In genomic region chr11:101680634-101681325, GRCm38 (mm10) we compare ENCODE assay signal across 12 mouse cellular contexts. TPM values are rescaled to one million over a fixed set of nuclear protein-coding genes. Genes with fewer than 3 reads are reported as not detected.
DNase-seq lines count a peak whose midpoint lies in the region; ATAC-seq and TF ChIP-seq lines count a peak whose summit lies in the region.
"Had no signal": no experiment of that assay in that cellular context is flagged by ENCODE, and none has a peak within 500 bp of the region (broad histone marks: within the 10 kb centered on the region; RNA-seq: fewer than 3 reads in every experiment).

No protein-coding gene starts in this region.

- no peak for TF ChIP-seq CTCF in hindbrain, postnatal 0 days (IDR thresholded peaks at IDR 0.05; ENCODE audit: low read depth)
- TF ChIP-seq CTCF in E14TG2a.4 (conservative IDR thresholded peaks at IDR 0.05; ENCODE audit: low read length): no peak

- H3K4me2 ChIP-seq in hindbrain, postnatal 0 days (ENCODE audit: low read depth, low read length): no peak overlapping the region
- H3K4me2 ChIP-seq in forebrain, embryonic 16.5 days (ENCODE audit: low read length): no peak overlapping the region
- no peak overlapping the region for H3K4me2 ChIP-seq in liver, embryonic 11.5 days
- H3K4me2 ChIP-seq: stomach, embryonic 15.5 days had no signal

- no peak overlapping the region for H3K9ac ChIP-seq in hindbrain, postnatal 0 days (replicated peaks; ENCODE audit: low read length)
- H3K9ac ChIP-seq in forebrain, embryonic 16.5 days (replicated peaks; ENCODE audit: low read depth, low read length): no peak overlapping the region; the same call in 1 of the 2 replicates
- H3K9ac ChIP-seq in liver, embryonic 11.5 days (ENCODE audit: low read depth, low read length): no peak overlapping the region; the same call in 1 of the 2 replicates
- H3K9ac ChIP-seq: stomach, embryonic 15.5 days had no signal

- WGBS in hindbrain, embryonic 10.5 days: 51% methylated on average over 3 of the region's 3 CpGs
- WGBS in hindbrain, postnatal 0 days: 41% methylated on average over 3 of the region's 3 CpGs
- 22% methylated on average over 3 of the region's 3 CpGs for WGBS in forebrain, embryonic 16.5 days
- 58% methylated on average over 3 of the region's 3 CpGs for WGBS in liver, embryonic 11.5 days

- H3K4me1 ChIP-seq in hindbrain, embryonic 10.5 days (replicated peaks): peaks cover 17% of the 10 kb centered on the region
- H3K4me1 ChIP-seq in hindbrain, postnatal 0 days (ENCODE audit: insufficient read depth, low read length): peaks cover 7% of the 10 kb centered on the region; the same call in 1 of the 2 replicates
- H3K4me1 ChIP-seq in E14TG2a.4 (replicated peaks; ENCODE audit: low read depth, low read length): peaks cover 81% of the 10 kb centered on the region
- H3K4me1 ChIP-seq in forebrain, embryonic 16.5 days (replicated peaks; ENCODE audit: control insufficient read depth, insufficient read depth, low read length): peaks cover 13% of the 10 kb centered on the region
- no peaks in the 10 kb centered on the region for H3K4me1 ChIP-seq in liver, embryonic 11.5 days (replicated peaks; ENCODE audit: control insufficient read depth, insufficient read depth, low read length)

- H3K27ac ChIP-seq in hindbrain, embryonic 10.5 days: peak overlapping the region; percentile 75
- H3K27ac ChIP-seq in hindbrain, postnatal 0 days: no peak overlapping the region
- H3K27ac ChIP-seq in forebrain, embryonic 16.5 days (ENCODE audit: low read length): peak overlapping the region; percentile 77
- no peak overlapping the region for H3K27ac ChIP-seq in liver, embryonic 11.5 days (ENCODE audit: low read depth, low read length)
- H3K27ac ChIP-seq: stomach, embryonic 15.5 days had no signal

- no peak overlapping the region for H3K4me3 ChIP-seq in hindbrain, embryonic 10.5 days
- H3K4me3 ChIP-seq in hindbrain, postnatal 0 days (ENCODE audit: low read length): no peak overlapping the region
- peak overlapping the region; percentile 27 for H3K4me3 ChIP-seq in E14TG2a.4 (replicated peaks; ENCODE audit: low read length)
- H3K4me3 ChIP-seq in forebrain, embryonic 16.5 days (replicated peaks; ENCODE audit: low read length): no peak overlapping the region
- no peak overlapping the region for H3K4me3 ChIP-seq in liver, embryonic 11.5 days (ENCODE audit: low read depth, low read length)
- H3K4me3 ChIP-seq: stomach, embryonic 15.5 days had no signal

- no peak for ATAC-seq in hindbrain, postnatal 0 days
- peak; percentile 84 for ATAC-seq in forebrain, embryonic 16.5 days
- ATAC-seq in liver, embryonic 11.5 days (replicated peaks; ENCODE audit: low FRiP score): no peak
- ATAC-seq in monocyte, adult 5-6 weeks (replicated peaks; ENCODE audit: insufficient number of reproducible peaks, low FRiP score, low TSS enrichment, poor library complexity, severe bottlenecking): no peak

- no peaks in the 10 kb centered on the region for H3K9me3 ChIP-seq in hindbrain, embryonic 10.5 days
- no peaks in the 10 kb centered on the region for H3K9me3 ChIP-seq in hindbrain, postnatal 0 days (ENCODE audit: low read length)
- H3K9me3 ChIP-seq in E14TG2a.4 (ENCODE audit: low read length): no peaks in the 10 kb centered on the region
- no peaks in the 10 kb centered on the region for H3K9me3 ChIP-seq in forebrain, embryonic 16.5 days (ENCODE audit: control insufficient read depth, low read length)
- no peaks in the 10 kb centered on the region for H3K9me3 ChIP-seq in liver, embryonic 11.5 days (ENCODE audit: control insufficient read depth, low read length)
- H3K9me3 ChIP-seq: stomach, embryonic 15.5 days had no signal

- no peaks in the 10 kb centered on the region for H3K36me3 ChIP-seq in hindbrain, embryonic 10.5 days
- H3K36me3 ChIP-seq in hindbrain, postnatal 0 days (ENCODE audit: insufficient read depth, low read length): no peaks in the 10 kb centered on the region
- no peaks in the 10 kb centered on the region for H3K36me3 ChIP-seq in E14TG2a.4 (ENCODE audit: insufficient read depth, low read length)
- no peaks in the 10 kb centered on the region for H3K36me3 ChIP-seq in forebrain, embryonic 16.5 days (ENCODE audit: control insufficient read depth, insufficient read depth)
- no peaks in the 10 kb centered on the region for H3K36me3 ChIP-seq in liver, embryonic 11.5 days (ENCODE audit: control insufficient read depth, insufficient read depth, low read length)
- H3K36me3 ChIP-seq: stomach, embryonic 15.5 days had no signal

- H3K27me3 ChIP-seq in hindbrain, embryonic 10.5 days (ENCODE audit: insufficient read depth, poor library complexity, severe bottlenecking): no peaks in the 10 kb centered on the region
- H3K27me3 ChIP-seq in hindbrain, postnatal 0 days (ENCODE audit: insufficient read depth, low read length): no peaks in the 10 kb centered on the region
- H3K27me3 ChIP-seq in E14TG2a.4 (ENCODE audit: insufficient read depth, low read length): no peaks in the 10 kb centered on the region
- no peaks in the 10 kb centered on the region for H3K27me3 ChIP-seq in forebrain, embryonic 16.5 days (replicated peaks; ENCODE audit: control insufficient read depth, insufficient read depth, low read length)
- no peaks in the 10 kb centered on the region for H3K27me3 ChIP-seq in liver, embryonic 11.5 days (replicated peaks; ENCODE audit: control insufficient read depth, insufficient read depth, low read length)
- H3K27me3 ChIP-seq: stomach, embryonic 15.5 days had no signal

- DNase-seq in hindbrain, embryonic 10.5 days (ENCODE audit: low spot score): no peak
- no peak for DNase-seq in hindbrain, postnatal 0 days (ENCODE audit: low spot score)
- DNase-seq in MN1 (ENCODE audit: low spot score): peak; percentile 36
- no peak for DNase-seq in liver, embryonic 11.5 days (ENCODE audit: low spot score)
- DNase-seq in cerebellum, postnatal 36 days: no peak
- DNase-seq: cerebellum, postnatal 25 days; gastrocnemius, postnatal 36 days; liver had no signal

RNA-seq across cellular contexts. Expression of gene Arl4d, which starts 15.4 kb away (rescaled TPM):
- polyA plus RNA-seq in hindbrain, embryonic 10.5 days (2016; fragmentation: Nextera tagmentation; extraction: Ambion mirVana): 7.9 and 9.4 TPM in 2 replicates
- 5.7 and 6.5 TPM in 2 replicates for total RNA-seq in hindbrain, postnatal 0 days (2014; rRNA removed)
- polyA plus RNA-seq in hindbrain, postnatal 0 days (2015; fragmentation: Nextera tagmentation; extraction: Ambion mirVana): 6.2 TPM in 2 replicates
- polyA plus RNA-seq in forebrain, embryonic 16.5 days (2015; fragmentation: Nextera tagmentation; extraction: Ambion mirVana): 36.5 and 42.2 TPM in 2 replicates
- 3.6 and 3.9 TPM in 2 replicates for polyA plus RNA-seq in liver, embryonic 11.5 days (2014; fragmentation: Nextera tagmentation; extraction: Ambion mirVana)
- 19.6 to 120 TPM (median 27.2 TPM) in 3 replicates for total RNA-seq in monocyte, adult 5-6 weeks (2017)

RNA-seq across cellular contexts. Expression of gene Dhx8, which starts 51.9 kb away (rescaled TPM):
- polyA plus RNA-seq in hindbrain, embryonic 10.5 days (2016; fragmentation: Nextera tagmentation; extraction: Ambion mirVana): 37.1 and 42.2 TPM in 2 replicates
- total RNA-seq in hindbrain, postnatal 0 days (2014; rRNA removed): 19.0 and 24.1 TPM in 2 replicates
- 25.6 and 30.6 TPM in 2 replicates for polyA plus RNA-seq in hindbrain, postnatal 0 days (2015; fragmentation: Nextera tagmentation; extraction: Ambion mirVana)
- polyA plus RNA-seq in forebrain, embryonic 16.5 days (2015; fragmentation: Nextera tagmentation; extraction: Ambion mirVana): 39.9 and 41.9 TPM in 2 replicates
- 37.6 and 38.8 TPM in 2 replicates for polyA plus RNA-seq in liver, embryonic 11.5 days (2014; fragmentation: Nextera tagmentation; extraction: Ambion mirVana)
- total RNA-seq in monocyte, adult 5-6 weeks (2017): 45.9 to 64.3 TPM (median 49.0 TPM) in 3 replicates

RNA-seq across cellular contexts. Expression of gene Rdm1, which starts 53.8 kb away (rescaled TPM):
- polyA plus RNA-seq in hindbrain, embryonic 10.5 days (2016; fragmentation: Nextera tagmentation; extraction: Ambion mirVana): 34.2 and 39.4 TPM in 2 replicates
- 12.4 and 15.2 TPM in 2 replicates for total RNA-seq in hindbrain, postnatal 0 days (2014; rRNA removed)
- 13.8 and 15.9 TPM in 2 replicates for polyA plus RNA-seq in hindbrain, postnatal 0 days (2015; fragmentation: Nextera tagmentation; extraction: Ambion mirVana)
- 21.9 and 32.2 TPM in 2 replicates for polyA plus RNA-seq in forebrain, embryonic 16.5 days (2015; fragmentation: Nextera tagmentation; extraction: Ambion mirVana)
- 13.8 and 15.3 TPM in 2 replicates for polyA plus RNA-seq in liver, embryonic 11.5 days (2014; fragmentation: Nextera tagmentation; extraction: Ambion mirVana)
- 9.4 to 22.4 TPM (median 18.2 TPM) in 3 replicates for total RNA-seq in monocyte, adult 5-6 weeks (2017)

Comparison
In these comparisons a context has a peak if more than half of its experiments do, and no peak if none do; other contexts are left out.
1. H3K27ac ChIP-seq: peak in hindbrain, embryonic 10.5 days (single experiment) and forebrain, embryonic 16.5 days (single experiment); none in hindbrain, postnatal 0 days (single experiment) and liver, embryonic 11.5 days (single experiment).